Mouse (Mus musculus): ENCODE measurements around the gene Nat8f6. TPM values are rescaled to one million over a fixed set of nuclear protein-coding genes. Genes with fewer than 3 reads are reported as not detected.
"Not testable (repeated sequence)": the region's sequence is repeated elsewhere in the genome, so short reads cannot be mapped to it uniquely, and the experiment has no call there.

The Nat8f6 gene
- polyA plus RNA-seq (2015; fragmentation: Nextera tagmentation; extraction: Ambion mirVana), result 0.09 TPM in 1 of 2 replicates, not detected in the other

DNA sequence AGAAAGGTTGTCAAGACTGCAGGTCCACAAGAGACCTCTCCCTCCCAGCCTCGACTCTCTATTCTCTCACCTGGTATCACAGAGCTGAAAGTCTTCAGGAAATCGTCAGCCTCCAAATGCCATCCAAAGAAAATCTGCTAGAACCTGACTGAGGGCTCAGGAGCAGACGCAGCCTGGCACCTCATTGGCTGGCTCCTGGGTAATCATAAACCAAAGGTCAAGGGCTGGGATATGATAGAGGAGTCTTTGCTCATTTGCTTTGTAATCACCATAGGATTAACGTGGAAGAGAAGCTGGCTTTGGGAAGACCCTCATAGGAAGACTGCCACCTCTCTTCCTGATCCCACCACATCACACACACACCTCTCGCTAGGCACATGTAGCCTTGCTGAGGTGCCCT, at the start of gene Nat8f6, which contains the start of gene Nat8f5:
TSS of gene Nat8f6 (minus strand) at position 118 of the 400 bp plus-strand sequence.
TSS of gene Nat8f5 (minus strand) at position 136 of the 400 bp plus-strand sequence.
- Histone ChIP-seq H3K4me2 (no peak within 1 kb of the TSS), H3K4me3 (no peak within 1 kb of the TSS), H3K27me3 (replicated peaks) (no peaks in the 10 kb centered on the region), H3K36me3 (no peaks in the 10 kb centered on the region), H3K4me1 (no peaks in the 10 kb centered on the region), H3K27ac (replicated peaks) (no peak within 1 kb of the TSS), H3K9ac (no peak within 1 kb of the TSS), H3K9me3 (no peaks in the 10 kb centered on the region)
- no peak for ATAC-seq (ENCODE audit: extremely low read depth, insufficient number of reproducible peaks, low FRiP score, low TSS enrichment)
- WGBS, result 76% methylated on average over 5 of the region's 5 CpGs

GRCm38 (mm10) chr6:85869006-85869405, 48.3 kb upstream of the Nat8f6 start, which contains the start of gene Nat8f2:
Nat8f2 (minus strand) TSS chr6:85869158.
- ATAC-seq (ENCODE audit: extremely low read depth, insufficient number of reproducible peaks, low FRiP score, low TSS enrichment), result not testable (repeated sequence)

GRCm38 (mm10) chr6:85867726-85868690, 47.3 kb upstream of the Nat8f6 start:
- Histone ChIP-seq H3K36me3 (no peaks in the 10 kb centered on the region), H3K9me3 (no peaks in the 10 kb centered on the region), H3K4me3 (no peak overlapping the region), H3K4me1 (no peaks in the 10 kb centered on the region), H3K4me2 (no peak overlapping the region), H3K9ac (no peak overlapping the region), H3K27me3 (replicated peaks) (no peaks in the 10 kb centered on the region), H3K27ac (replicated peaks) (no peak overlapping the region)
- no peak for ATAC-seq (ENCODE audit: extremely low read depth, insufficient number of reproducible peaks, low FRiP score, low TSS enrichment)
- 69% methylated on average over 8 of the region's 8 CpGs for WGBS

More at GRCm38 (mm10) chr6:85869006-85869405, 48.3 kb upstream of the Nat8f6 start, which contains the start of gene Nat8f2:
- H3K4me3 ChIP-seq; H3K9ac ChIP-seq; H3K4me1 ChIP-seq; H3K27me3 ChIP-seq (replicated peaks); H3K36me3 ChIP-seq; H3K27ac ChIP-seq (replicated peaks); H3K4me2 ChIP-seq; H3K9me3 ChIP-seq: not testable (repeated sequence)
- WGBS, result 80% methylated on average over 5 of the region's 5 CpGs

DNA sequence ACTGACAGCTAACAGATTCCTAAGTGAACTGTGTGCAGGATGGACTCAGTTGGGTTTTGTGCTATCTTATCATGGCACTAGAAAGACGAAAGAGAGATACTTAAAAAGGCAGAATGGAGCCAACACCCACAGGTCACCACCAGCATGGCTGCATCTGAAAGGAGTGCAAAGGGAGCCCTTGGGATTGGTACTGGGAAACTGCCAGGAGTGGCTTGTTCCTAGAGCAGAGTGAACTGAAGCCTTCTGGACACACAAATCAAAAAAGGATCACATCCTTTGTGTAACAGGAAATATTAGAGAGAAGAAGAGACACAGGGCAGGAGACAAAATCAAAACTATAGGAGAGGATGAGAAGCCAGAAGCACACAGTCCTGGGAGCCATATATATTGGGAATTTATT, 46.2 kb upstream of the Nat8f6 start:
- H3K9me3 ChIP-seq; H3K27me3 ChIP-seq (replicated peaks); ATAC-seq (ENCODE audit: extremely low read depth, insufficient number of reproducible peaks, low FRiP score, low TSS enrichment); H3K4me3 ChIP-seq; H3K36me3 ChIP-seq; H3K4me1 ChIP-seq; H3K9ac ChIP-seq; H3K4me2 ChIP-seq; H3K27ac ChIP-seq (replicated peaks): not testable (repeated sequence)
- 19% methylated on average over 1 of the region's 1 CpGs for WGBS

- not testable (repeated sequence) for H3K4me3 ChIP-seq; ATAC-seq (ENCODE audit: extremely low read depth, insufficient number of reproducible peaks, low FRiP score, low TSS enrichment); H3K4me1 ChIP-seq; H3K27ac ChIP-seq (replicated peaks); H3K36me3 ChIP-seq; H3K4me2 ChIP-seq; H3K27me3 ChIP-seq (replicated peaks); H3K9me3 ChIP-seq; H3K9ac ChIP-seq
- 79% methylated on average over 3 of the region's 3 CpGs for WGBS
These were observed 45.4 kb upstream of the Nat8f6 start for GRCm38 (mm10) chr6:85866166-85866565.

DNA sequence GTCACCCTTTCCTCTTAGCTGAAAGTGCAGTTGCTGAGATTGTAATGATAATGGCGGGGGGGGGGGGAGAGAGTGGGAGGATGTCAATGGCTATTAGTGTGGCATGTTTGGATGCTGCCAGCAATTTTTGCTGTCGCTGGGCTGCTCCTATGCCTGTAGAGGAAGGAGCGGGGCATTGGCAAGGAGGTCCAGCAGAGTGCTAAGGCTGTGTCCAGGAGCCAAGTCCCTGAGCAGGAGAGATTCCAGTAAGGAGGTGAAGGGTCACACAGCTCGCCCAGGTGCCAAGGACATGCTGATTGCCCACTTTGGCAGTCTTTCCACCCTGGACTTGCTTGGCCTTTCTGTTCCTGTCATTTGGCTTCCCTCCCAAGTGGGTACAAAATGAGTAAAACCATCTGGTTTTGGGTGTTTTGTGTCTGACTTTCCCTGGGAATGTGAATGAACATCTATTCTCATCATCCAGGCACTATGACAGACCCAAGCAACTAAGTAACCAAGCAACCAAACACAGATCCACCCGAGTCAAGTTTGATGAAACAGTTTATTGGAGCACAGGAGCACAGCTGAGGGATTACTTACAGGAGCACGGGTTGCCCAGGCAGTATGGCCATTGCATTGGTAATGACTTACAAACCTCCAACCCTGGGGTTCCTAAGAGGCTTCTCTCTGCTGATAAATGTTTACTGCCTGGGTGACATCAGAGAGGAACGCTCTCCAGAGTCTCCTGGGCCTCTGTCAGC, 44.3 kb upstream of the Nat8f6 start:
- H3K27me3 ChIP-seq (replicated peaks); H3K9me3 ChIP-seq; H3K27ac ChIP-seq (replicated peaks); H3K4me1 ChIP-seq; ATAC-seq (ENCODE audit: extremely low read depth, insufficient number of reproducible peaks, low FRiP score, low TSS enrichment); H3K9ac ChIP-seq; H3K4me2 ChIP-seq; H3K4me3 ChIP-seq; H3K36me3 ChIP-seq: not testable (repeated sequence)
- WGBS, result 65% methylated on average over 5 of the region's 7 CpGs

- Histone ChIP-seq H3K4me1 (no peaks in the 10 kb centered on the region), H3K36me3 (no peaks in the 10 kb centered on the region), H3K9me3 (no peaks in the 10 kb centered on the region), H3K4me2 (no peak overlapping the region), H3K27ac (replicated peaks) (no peak overlapping the region), H3K4me3 (no peak overlapping the region), H3K9ac (no peak overlapping the region), H3K27me3 (replicated peaks) (no peaks in the 10 kb centered on the region)
- 81% methylated on average over 2 of the region's 2 CpGs for WGBS
- no peak for ATAC-seq (ENCODE audit: extremely low read depth, insufficient number of reproducible peaks, low FRiP score, low TSS enrichment)
These were observed 43.1 kb upstream of the Nat8f6 start for GRCm38 (mm10) chr6:85863840-85864239.

DNA sequence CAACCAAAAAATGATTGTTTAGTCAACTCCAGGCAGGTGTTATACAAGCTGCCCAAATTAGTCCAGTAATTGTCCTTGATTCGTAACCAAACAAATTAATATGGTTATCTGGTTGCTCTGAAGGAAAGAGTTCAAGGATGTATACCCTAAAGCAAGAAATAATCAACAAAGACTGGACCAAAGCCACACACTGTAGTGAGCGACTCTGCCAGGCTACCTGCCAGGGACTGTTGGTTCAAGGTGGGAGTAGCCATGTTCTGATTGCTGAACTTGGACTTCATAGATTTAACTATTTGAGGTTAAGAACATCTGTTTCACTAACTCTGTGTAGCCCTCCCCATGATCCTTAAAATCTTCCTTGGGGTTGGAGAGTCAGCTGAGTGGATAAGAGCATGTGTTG, 42.4 kb upstream of the Nat8f6 start:
- 77% methylated on average over 2 of the region's 2 CpGs for WGBS
- no peak for ATAC-seq (ENCODE audit: extremely low read depth, insufficient number of reproducible peaks, low FRiP score, low TSS enrichment)
- H3K9ac ChIP-seq, result no peak overlapping the region
- no peaks in the 10 kb centered on the region for H3K4me1 ChIP-seq
- no peak overlapping the region for H3K4me2 ChIP-seq
- 0 out of 2 replicates have a peak, but pooled peaks cover 3% of the 10 kb centered on the region for H3K27me3 ChIP-seq (replicated peaks)
- no peak overlapping the region for H3K27ac ChIP-seq (replicated peaks)
- H3K36me3 ChIP-seq, result no peaks in the 10 kb centered on the region
- H3K9me3 ChIP-seq, result no peaks in the 10 kb centered on the region
- H3K4me3 ChIP-seq, result no peak overlapping the region

DNA sequence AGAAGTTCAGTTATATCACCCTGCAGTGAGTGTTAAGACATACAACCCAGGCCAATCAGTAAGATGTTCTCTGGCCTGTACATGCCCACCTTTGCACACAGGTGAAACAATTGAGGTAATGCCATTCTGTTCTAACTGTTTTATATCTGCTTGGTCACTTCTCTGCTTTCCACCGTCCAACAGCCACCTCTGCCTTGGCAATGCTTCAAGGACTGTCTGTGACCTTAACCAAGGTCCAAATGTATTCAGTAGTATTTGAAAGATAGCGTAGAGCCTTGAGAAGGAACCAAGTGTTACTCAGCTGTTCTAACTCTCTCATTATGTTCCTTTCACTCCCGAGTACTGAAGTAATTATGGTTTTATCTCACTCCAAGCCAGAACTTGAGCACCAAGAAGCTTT, 41.8 kb upstream of the Nat8f6 start:
- H3K4me3 ChIP-seq, result no peak overlapping the region
- no peak overlapping the region for H3K27ac ChIP-seq (replicated peaks)
- H3K27me3 ChIP-seq (replicated peaks), result 0 out of 2 replicates have a peak, but pooled peaks cover 4% of the 10 kb centered on the region

GRCm38 (mm10) chr6:85861247-85861646, 40.5 kb upstream of the Nat8f6 start:
- no peak for ATAC-seq (ENCODE audit: extremely low read depth, insufficient number of reproducible peaks, low FRiP score, low TSS enrichment)
- no peak overlapping the region for H3K4me2 ChIP-seq
- H3K4me3 ChIP-seq, result no peak overlapping the region
- no peak overlapping the region for H3K9ac ChIP-seq
- 0 out of 2 replicates have a peak, but pooled peaks cover 4% of the 10 kb centered on the region for H3K27me3 ChIP-seq (replicated peaks)
- no peak overlapping the region for H3K27ac ChIP-seq (replicated peaks)
- no peaks in the 10 kb centered on the region for H3K4me1 ChIP-seq
- 75% methylated on average over 3 of the region's 3 CpGs for WGBS
- no peaks in the 10 kb centered on the region for H3K9me3 ChIP-seq
- no peaks in the 10 kb centered on the region for H3K36me3 ChIP-seq

More for the DNA sequence above, 41.8 kb upstream of the Nat8f6 start:
- WGBS, result 58% methylated on average over 3 of the region's 3 CpGs
- no peaks in the 10 kb centered on the region for H3K36me3 ChIP-seq
- H3K4me1 ChIP-seq, result no peaks in the 10 kb centered on the region
- H3K9ac ChIP-seq, result no peak overlapping the region
- no peak for ATAC-seq (ENCODE audit: extremely low read depth, insufficient number of reproducible peaks, low FRiP score, low TSS enrichment)
- no peak overlapping the region for H3K4me2 ChIP-seq
- no peaks in the 10 kb centered on the region for H3K9me3 ChIP-seq

DNA sequence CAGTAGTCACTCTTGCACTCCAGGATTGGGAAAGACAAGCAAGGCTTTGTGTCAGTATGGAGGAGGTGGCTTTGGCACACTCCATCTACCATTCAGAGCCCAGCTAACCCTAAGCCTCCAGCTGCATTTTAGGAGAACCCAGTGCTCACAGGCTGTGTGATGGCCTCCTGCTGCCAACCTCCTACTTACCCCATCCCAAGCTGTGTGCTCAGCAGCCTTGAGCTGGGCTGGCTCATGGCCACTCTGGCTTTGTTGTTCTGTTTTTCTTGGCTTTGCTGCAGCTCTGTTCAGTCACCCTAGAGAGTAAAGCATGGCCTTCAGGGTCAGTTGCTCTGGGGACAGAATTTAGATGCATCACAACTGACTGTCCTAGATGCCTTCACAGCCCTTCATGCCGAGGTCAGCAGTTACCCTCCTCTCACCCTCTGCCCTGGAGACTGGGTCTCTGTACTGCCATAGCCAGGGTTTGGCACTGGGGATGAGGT, 35.5 kb upstream of the Nat8f6 start:
- Histone ChIP-seq H3K27ac (replicated peaks) (no peak overlapping the region), H3K36me3 (no peaks in the 10 kb centered on the region), H3K4me1 (no peaks in the 10 kb centered on the region), H3K9ac (no peak overlapping the region), H3K9me3 (no peaks in the 10 kb centered on the region), H3K4me2 (no peak overlapping the region), H3K27me3 (replicated peaks) (0 out of 2 replicates have a peak, but pooled peaks cover 4% of the 10 kb centered on the region), H3K4me3 (no peak overlapping the region)
- WGBS, result 26% methylated on average over 1 of the region's 1 CpGs
- no peak for ATAC-seq (ENCODE audit: extremely low read depth, insufficient number of reproducible peaks, low FRiP score, low TSS enrichment)

Measured in heart, embryonic 13.5 days (tissue).